Comparison of ENCODE assay signal across 19 mouse cellular contexts in the genomic region with DNA sequence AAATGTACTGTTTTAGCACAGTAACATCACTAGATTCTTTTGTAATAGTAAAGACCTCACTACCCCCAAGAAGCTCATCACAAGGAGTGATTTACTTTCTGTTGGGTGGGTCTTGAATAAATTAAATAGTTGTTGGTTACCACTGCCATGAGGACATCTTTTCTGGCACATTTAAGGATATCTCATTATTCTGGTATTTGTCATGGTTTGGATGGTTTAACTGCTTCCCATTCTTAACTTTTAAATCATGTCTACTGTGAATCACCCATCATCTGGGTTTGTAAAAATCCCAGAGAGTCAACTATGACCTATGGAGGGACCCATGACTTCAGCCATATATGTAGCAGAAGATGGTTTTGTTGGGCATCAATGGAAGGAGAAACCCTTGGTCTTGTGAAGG.
"Had no signal": no experiment of that assay in that cellular context is flagged by ENCODE, and none has a peak within 500 bp of the region (broad histone marks: within the 10 kb centered on the region; RNA-seq: fewer than 3 reads in every experiment).

No protein-coding gene starts in this region.

- H3K9ac ChIP-seq: liver, embryonic 15.5 days; liver, postnatal 0 days; lung, embryonic 15.5 days; midbrain, embryonic 13.5 days; neural tube, embryonic 12.5 days; stomach, embryonic 15.5 days had no signal

- DNase-seq: liver, postnatal 0 days; lung, adult 2 months; lung, postnatal 14 days; lung, postnatal 36 days; right cerebral cortex, postnatal 14 days; thymus, adult 2 months; thymus, postnatal 25 days; thymus, postnatal 4 days had no signal

- H3K4me1 ChIP-seq: liver, embryonic 15.5 days; lung, embryonic 15.5 days; megakaryocyte, embryonic 14.5 days; midbrain, embryonic 13.5 days; neural tube, embryonic 12.5 days; stomach, embryonic 15.5 days had no signal

- H3K36me3 ChIP-seq: liver, embryonic 15.5 days; lung, embryonic 15.5 days; midbrain, embryonic 13.5 days; neural tube, embryonic 12.5 days; stomach, embryonic 15.5 days had no signal

- H3K27ac ChIP-seq: liver, embryonic 15.5 days; lung, embryonic 15.5 days; macrophage; midbrain, embryonic 13.5 days; neural tube, embryonic 12.5 days; stomach, embryonic 15.5 days; stomach, postnatal 0 days had no signal

- H3K9me3 ChIP-seq: liver, embryonic 15.5 days; lung, embryonic 15.5 days; stomach, embryonic 15.5 days had no signal

- H3K4me2 ChIP-seq: liver, embryonic 15.5 days; lung, embryonic 15.5 days; midbrain, embryonic 11.5 days; midbrain, embryonic 13.5 days; neural tube, embryonic 12.5 days; stomach, embryonic 15.5 days had no signal

- ATAC-seq: liver, postnatal 0 days; lung, postnatal 0 days; midbrain, embryonic 13.5 days; midbrain, embryonic 16.5 days had no signal

- H3K27me3 ChIP-seq: liver, embryonic 15.5 days; lung, embryonic 15.5 days; megakaryocyte, embryonic 14.5 days; midbrain, embryonic 13.5 days; neural tube, embryonic 12.5 days; stomach, embryonic 15.5 days had no signal

- H3K4me3 ChIP-seq: liver, embryonic 15.5 days; lung, embryonic 15.5 days; megakaryocyte, embryonic 14.5 days; midbrain, embryonic 13.5 days; neural tube, embryonic 12.5 days; stomach, embryonic 15.5 days had no signal
